Mouse (Mus musculus) frontal cortex, postnatal 10 days (tissue): ENCODE results near the gene Grin2d.

Experiments
- DNase-seq, 2 experiments: peaks; one replicate each; pipeline ENCODE4 v3.0.0; 2022; ENCODE audit warnings: low spot score in 2 of 2, mixed read lengths in 1 of 2

The Grin2d gene

DNA sequence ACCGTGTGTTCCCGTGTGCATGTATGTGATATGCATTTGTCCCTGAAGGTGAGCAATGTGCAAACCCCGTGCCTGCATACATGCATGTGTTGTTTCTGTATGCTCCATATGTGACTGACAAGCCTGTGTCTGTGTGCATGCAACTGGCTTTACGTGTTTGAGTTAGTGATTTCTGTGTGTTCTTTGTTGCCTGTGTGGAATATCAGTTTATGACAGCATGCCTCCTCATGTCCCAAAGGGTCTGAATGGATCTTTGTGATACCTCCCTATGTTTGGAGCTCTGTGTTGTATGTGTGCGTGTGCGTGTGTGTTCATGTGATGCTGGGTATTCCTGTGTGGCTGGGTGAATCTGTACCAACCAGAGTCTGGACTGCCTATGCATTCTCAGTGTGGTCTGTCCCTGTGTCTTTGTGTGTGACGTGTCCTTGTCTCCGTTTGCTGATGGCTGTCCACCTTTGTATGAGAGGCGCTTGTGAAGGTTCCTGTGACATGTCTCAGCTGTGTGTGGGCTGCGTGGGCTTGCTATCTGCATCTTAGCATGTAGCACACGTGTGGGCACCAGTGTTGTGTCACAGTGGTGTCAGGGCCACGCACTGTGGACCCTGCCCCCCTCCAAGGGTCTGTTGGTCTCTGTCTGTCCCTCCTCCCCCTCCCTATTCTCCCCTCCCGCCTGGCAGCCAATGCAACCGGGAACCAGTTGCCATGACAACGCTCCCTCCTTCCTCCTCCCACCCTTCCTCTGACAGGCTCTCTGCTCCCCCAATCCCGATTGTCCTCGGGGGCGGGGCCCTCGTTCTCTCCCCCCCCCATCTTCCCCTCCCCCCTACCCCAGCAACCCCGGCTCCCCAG, 93.4 kb downstream of the Grin2d start, which contains the start of gene Sult2b1:
Gene Sult2b1 (minus strand): TSS at position 146 of the 849 bp plus-strand sequence.
- DNase-seq: peak; percentile 93

GRCm38 (mm10) chr7:45783511-45784091, 94.6 kb downstream of the Grin2d start, which contains the start of gene Lmtk3:
Gene Lmtk3 (plus strand): TSS chr7:45783738.
- DNase-seq: peak; percentile 72 to 81

GRCm38 (mm10) chr7:45782271-45782670, 95.9 kb downstream of the Grin2d start:
- DNase-seq: no peak
